Mouse (Mus musculus): ENCODE data around the gene Fbxl13.

DNA sequence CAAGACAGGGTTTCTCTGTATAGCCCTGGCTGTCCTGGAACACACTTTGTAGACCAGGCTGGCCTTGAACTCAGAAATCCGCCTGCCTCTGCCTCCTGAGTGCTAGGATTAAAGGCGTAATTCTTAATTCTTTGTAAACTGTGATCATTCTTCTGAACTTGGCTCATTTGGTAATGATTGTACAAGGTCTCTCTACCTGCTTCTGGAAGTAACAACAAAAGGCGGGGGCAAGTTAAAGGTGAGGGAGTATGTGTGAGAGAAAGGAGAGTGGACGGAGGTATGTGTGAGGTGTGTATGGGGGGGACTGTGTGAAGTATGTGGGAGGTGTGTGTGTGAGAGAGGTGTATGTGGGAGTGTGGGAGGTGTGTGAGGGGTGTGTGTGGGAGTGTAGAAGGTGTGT, 45.5 kb downstream of the Fbxl13 start:
- TF ChIP-seq POLR2A (IDR thresholded peaks at IDR 0.05; ENCODE audit: low read depth, low read length) (no peak), EP300 (IDR thresholded peaks at IDR 0.05; ENCODE audit: low read length) (no peak), E2F4 (IDR thresholded peaks at IDR 0.05; ENCODE audit: insufficient replicate concordance, low read depth, low read length) (no peak), CTCF (conservative IDR thresholded peaks at IDR 0.05 in 1 of 2, IDR thresholded peaks at IDR 0.05 in 1 of 2; ENCODE audit: low read depth in 2 of 2, low read length in 2 of 2) (no peak), SMC3 (IDR thresholded peaks at IDR 0.05; ENCODE audit: low read depth, low read length) (no peak)

Measured in CH12.LX (cell line).